Mouse (Mus musculus): ENCODE data around the gene Pdrg1.

Gene Pdrg1

GRCm38 (mm10) chr2:153014758-153015593 lies at the start of gene Pdrg1:
Gene Pdrg1 (minus strand): TSS chr2:153015427.
- no peaks in the 10 kb centered on the region for H3K9me3 ChIP-seq (ENCODE audit: low read length)
- peaks cover 42% of the 10 kb centered on the region for H3K36me3 ChIP-seq (ENCODE audit: insufficient read depth, low read length)
- TF ChIP-seq NANOG (IDR thresholded peaks at IDR 0.05; ENCODE audit: borderline replicate concordance, low read length) = no peak
- TF ChIP-seq CTCF (conservative IDR thresholded peaks at IDR 0.05; ENCODE audit: low read length) = peak; percentile 77
- H3K4me1 ChIP-seq (replicated peaks; ENCODE audit: low read depth, low read length) = peaks cover 37% of the 10 kb centered on the region
- H3K4me3 ChIP-seq (replicated peaks; ENCODE audit: low read length) = peak within 1 kb of the TSS; percentile 95
- peaks cover 29% of the 10 kb centered on the region for H3K27me3 ChIP-seq (ENCODE audit: insufficient read depth, low read length)

DNA sequence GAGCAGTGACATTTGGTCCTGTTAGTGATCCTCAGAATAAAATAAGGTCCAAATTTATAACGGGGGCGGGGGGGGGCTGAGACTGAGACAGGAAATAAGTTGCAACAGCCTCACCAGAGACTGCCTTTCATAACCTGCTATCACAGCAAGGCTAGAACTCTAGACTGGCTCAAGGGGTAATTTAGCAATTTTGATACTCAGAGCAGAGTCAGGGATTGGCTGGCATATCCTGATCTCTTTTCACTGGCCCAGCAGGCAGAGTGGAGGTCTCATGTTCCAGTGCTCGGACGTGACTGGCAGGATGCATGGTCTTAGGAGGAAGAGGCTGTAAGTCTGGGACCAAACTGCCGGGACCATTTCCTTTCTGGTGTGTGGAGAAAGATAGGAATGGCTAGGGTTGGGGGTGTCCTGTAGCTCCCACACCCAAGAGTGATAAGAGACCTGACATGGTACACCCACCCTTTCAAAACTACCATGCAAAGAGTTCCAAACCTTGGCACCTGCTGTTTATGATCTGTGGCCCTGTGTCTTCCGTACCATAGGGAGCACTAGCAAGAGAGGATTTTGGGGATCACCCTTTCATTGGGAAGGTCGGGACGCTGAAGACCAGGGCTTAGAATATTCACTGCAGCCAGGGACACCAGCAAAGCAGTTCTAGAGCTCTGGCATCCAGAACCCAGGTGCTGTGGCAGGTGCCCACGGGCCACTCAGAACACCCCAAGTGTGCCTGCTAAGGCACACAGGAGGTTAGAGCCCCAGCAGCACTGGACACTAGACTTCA lies 49.2 kb upstream of the Pdrg1 start:
- Histone ChIP-seq H3K36me3 (ENCODE audit: insufficient read depth, low read length) (no peaks in the 10 kb centered on the region), H3K4me3 (replicated peaks; ENCODE audit: low read length) (no peak overlapping the region), H3K27me3 (ENCODE audit: insufficient read depth, low read length) (peaks cover 40% of the 10 kb centered on the region), H3K9me3 (ENCODE audit: low read length) (no peaks in the 10 kb centered on the region), H3K4me1 (replicated peaks; ENCODE audit: low read depth, low read length) (peaks cover 58% of the 10 kb centered on the region)
- TF ChIP-seq POU5F1 (IDR thresholded peaks at IDR 0.05; ENCODE audit: borderline replicate concordance, low read length) = no peak
- TF ChIP-seq CTCF (conservative IDR thresholded peaks at IDR 0.05; ENCODE audit: low read length) = no peak
- no peak for TF ChIP-seq NANOG (IDR thresholded peaks at IDR 0.05; ENCODE audit: borderline replicate concordance, low read length)

GRCm38 (mm10) chr2:153063394-153063793 lies 48.2 kb upstream of the Pdrg1 start:
- TF ChIP-seq CTCF (conservative IDR thresholded peaks at IDR 0.05; ENCODE audit: low read length) (no peak), NANOG (IDR thresholded peaks at IDR 0.05; ENCODE audit: borderline replicate concordance, low read length) (no peak)

DNA sequence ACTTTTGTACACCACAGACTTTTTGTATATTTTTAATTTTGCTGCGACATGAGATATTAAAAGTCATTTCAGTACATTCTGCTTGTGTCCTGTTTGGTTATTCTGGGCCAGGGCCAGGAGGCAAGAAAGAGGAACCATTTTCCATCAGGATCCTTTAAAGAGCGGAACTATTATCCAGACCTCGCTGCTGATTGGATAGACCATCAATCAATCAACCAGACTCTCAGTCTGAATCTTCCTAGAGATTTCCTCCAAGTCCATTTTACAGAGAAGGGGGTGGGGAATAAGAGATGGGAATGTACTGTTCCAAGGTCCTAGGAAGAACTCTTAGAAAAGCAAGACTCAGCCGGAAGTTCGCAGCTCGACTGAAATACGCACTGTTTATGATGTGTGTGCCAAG lies 45.0 kb upstream of the Pdrg1 start:
- H3K27me3 ChIP-seq (ENCODE audit: insufficient read depth, low read length) = peaks cover 41% of the 10 kb centered on the region
- no peak for TF ChIP-seq CTCF (conservative IDR thresholded peaks at IDR 0.05; ENCODE audit: low read length)
- no peak for TF ChIP-seq POU5F1 (IDR thresholded peaks at IDR 0.05; ENCODE audit: borderline replicate concordance, low read length)
- no peak for TF ChIP-seq NANOG (IDR thresholded peaks at IDR 0.05; ENCODE audit: borderline replicate concordance, low read length)
- no peaks in the 10 kb centered on the region for H3K9me3 ChIP-seq (ENCODE audit: low read length)
- peaks cover 32% of the 10 kb centered on the region for H3K4me1 ChIP-seq (replicated peaks; ENCODE audit: low read depth, low read length)
- peak overlapping the region; percentile 56 for H3K4me3 ChIP-seq (replicated peaks; ENCODE audit: low read length)
- no peaks in the 10 kb centered on the region for H3K36me3 ChIP-seq (ENCODE audit: insufficient read depth, low read length)

More at GRCm38 (mm10) chr2:153063394-153063793, 48.2 kb upstream of the Pdrg1 start:
- no peaks in the 10 kb centered on the region for H3K9me3 ChIP-seq (ENCODE audit: low read length)
- H3K4me1 ChIP-seq (replicated peaks; ENCODE audit: low read depth, low read length) = peaks cover 58% of the 10 kb centered on the region
- H3K4me3 ChIP-seq (replicated peaks; ENCODE audit: low read length) = no peak overlapping the region
- H3K27me3 ChIP-seq (ENCODE audit: insufficient read depth, low read length) = peaks cover 45% of the 10 kb centered on the region
- no peaks in the 10 kb centered on the region for H3K36me3 ChIP-seq (ENCODE audit: insufficient read depth, low read length)

DNA sequence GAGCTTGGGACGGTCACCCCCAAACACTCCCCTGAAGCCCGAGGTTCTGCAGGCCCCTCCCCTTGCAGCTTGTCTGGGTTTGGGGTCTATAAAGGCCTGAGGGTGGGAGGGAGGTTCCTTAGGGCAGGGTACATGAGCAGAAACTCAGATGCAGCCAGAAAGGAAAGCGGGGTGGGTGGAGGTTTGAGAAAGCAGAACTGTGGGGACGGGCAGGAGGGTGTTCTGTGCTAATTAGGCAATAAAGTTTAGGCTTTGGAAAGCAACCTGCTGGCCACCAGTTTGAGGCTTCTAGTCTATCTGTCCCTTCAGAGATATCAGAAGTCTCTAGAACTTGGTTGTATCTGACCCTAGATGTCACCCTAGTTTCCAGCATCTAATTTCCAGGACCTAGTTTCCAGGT lies 43.1 kb upstream of the Pdrg1 start:
- TF ChIP-seq NANOG (IDR thresholded peaks at IDR 0.05; ENCODE audit: borderline replicate concordance, low read length) (no peak), POU5F1 (IDR thresholded peaks at IDR 0.05; ENCODE audit: borderline replicate concordance, low read length) (no peak), CTCF (conservative IDR thresholded peaks at IDR 0.05; ENCODE audit: low read length) (no peak)
- H3K36me3 ChIP-seq (ENCODE audit: insufficient read depth, low read length) = no peaks in the 10 kb centered on the region
- H3K27me3 ChIP-seq (ENCODE audit: insufficient read depth, low read length) = peaks cover 55% of the 10 kb centered on the region
- peaks cover 29% of the 10 kb centered on the region for H3K4me1 ChIP-seq (replicated peaks; ENCODE audit: low read depth, low read length)
- H3K4me3 ChIP-seq (replicated peaks; ENCODE audit: low read length) = no peak overlapping the region
- H3K9me3 ChIP-seq (ENCODE audit: low read length) = no peaks in the 10 kb centered on the region

- peaks cover 41% of the 10 kb centered on the region for H3K4me1 ChIP-seq (replicated peaks; ENCODE audit: low read depth, low read length)
- H3K9me3 ChIP-seq (ENCODE audit: low read length) = no peaks in the 10 kb centered on the region
- H3K4me3 ChIP-seq (replicated peaks; ENCODE audit: low read length) = no peak overlapping the region
- peaks cover 79% of the 10 kb centered on the region for H3K27me3 ChIP-seq (ENCODE audit: insufficient read depth, low read length)
- H3K36me3 ChIP-seq (ENCODE audit: insufficient read depth, low read length) = no peaks in the 10 kb centered on the region
- TF ChIP-seq POU5F1 (IDR thresholded peaks at IDR 0.05; ENCODE audit: borderline replicate concordance, low read length) (no peak), CTCF (conservative IDR thresholded peaks at IDR 0.05; ENCODE audit: low read length) (peak; percentile 66)
Observed at GRCm38 (mm10) chr2:153055270-153055920, 40.2 kb upstream of the Pdrg1 start.

GRCm38 (mm10) chr2:153053896-153054295 lies 38.7 kb upstream of the Pdrg1 start:
- no peaks in the 10 kb centered on the region for H3K9me3 ChIP-seq (ENCODE audit: low read length)
- H3K27me3 ChIP-seq (ENCODE audit: insufficient read depth, low read length) = peaks cover 86% of the 10 kb centered on the region
- H3K4me1 ChIP-seq (replicated peaks; ENCODE audit: low read depth, low read length) = peaks cover 40% of the 10 kb centered on the region
- TF ChIP-seq CTCF (conservative IDR thresholded peaks at IDR 0.05; ENCODE audit: low read length) = no peak
- no peak for TF ChIP-seq POU5F1 (IDR thresholded peaks at IDR 0.05; ENCODE audit: borderline replicate concordance, low read length)
- TF ChIP-seq NANOG (IDR thresholded peaks at IDR 0.05; ENCODE audit: borderline replicate concordance, low read length) = no peak
- H3K4me3 ChIP-seq (replicated peaks; ENCODE audit: low read length) = peak overlapping the region; percentile 67; the same call in 1 of the 2 replicates
- no peaks in the 10 kb centered on the region for H3K36me3 ChIP-seq (ENCODE audit: insufficient read depth, low read length)

DNA sequence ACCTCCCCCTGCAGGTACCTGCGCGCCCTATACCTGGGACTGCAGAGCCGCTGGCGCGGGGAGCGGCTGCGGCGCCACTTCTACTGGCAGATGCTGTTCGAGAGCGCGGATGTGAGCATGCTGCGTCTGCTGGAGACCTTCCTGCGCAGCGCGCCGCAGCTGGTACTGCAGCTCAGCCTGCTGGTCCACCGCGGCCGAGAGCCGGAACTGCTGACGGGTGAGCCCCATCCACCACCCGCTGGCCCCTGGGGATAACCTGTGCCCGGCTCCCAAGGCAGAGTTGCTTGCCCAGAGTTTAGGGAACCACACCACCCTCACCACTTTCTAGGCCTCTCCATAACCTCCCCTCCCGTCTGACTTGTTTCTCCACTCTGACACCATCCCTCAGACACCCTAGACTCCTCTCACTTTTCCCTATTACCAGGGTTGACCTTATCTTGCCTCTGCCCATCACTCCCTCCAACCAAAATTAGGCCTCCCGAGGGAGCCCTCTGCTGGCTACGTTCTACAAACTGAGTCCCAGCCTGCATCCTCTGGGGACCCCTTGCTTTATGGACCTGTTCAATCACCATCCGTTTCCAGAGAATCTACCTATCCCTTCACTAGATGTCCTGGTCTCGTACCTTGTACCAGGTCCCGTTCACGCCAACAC lies 37.6 kb upstream of the Pdrg1 start:
- H3K27me3 ChIP-seq (ENCODE audit: insufficient read depth, low read length) = peaks cover 75% of the 10 kb centered on the region
- no peaks in the 10 kb centered on the region for H3K36me3 ChIP-seq (ENCODE audit: insufficient read depth, low read length)
- TF ChIP-seq POU5F1 (IDR thresholded peaks at IDR 0.05; ENCODE audit: borderline replicate concordance, low read length) = no peak
- peak; percentile 30; the same call in 1 of the 2 replicates for TF ChIP-seq CTCF (conservative IDR thresholded peaks at IDR 0.05; ENCODE audit: low read length)
- TF ChIP-seq NANOG (IDR thresholded peaks at IDR 0.05; ENCODE audit: borderline replicate concordance, low read length) = no peak
- H3K9me3 ChIP-seq (ENCODE audit: low read length) = no peaks in the 10 kb centered on the region
- peak overlapping the region; percentile 70 for H3K4me3 ChIP-seq (replicated peaks; ENCODE audit: low read length)
- peaks cover 46% of the 10 kb centered on the region for H3K4me1 ChIP-seq (replicated peaks; ENCODE audit: low read depth, low read length)

Data from E14TG2a.4 (cell line).